In genomic region chr2:97604688-97605215, GRCm38 (mm10) we compare ENCODE assay signal across 21 mouse cellular contexts.
DNase-seq lines count a peak whose midpoint lies in the region; ATAC-seq lines count a peak whose summit lies in the region.
"Had no signal": no experiment of that assay in that cellular context is flagged by ENCODE, and none has a peak within 500 bp of the region (broad histone marks: within the 10 kb centered on the region; RNA-seq: fewer than 3 reads in every experiment).

No protein-coding gene starts in this region.

- H3K9ac ChIP-seq in hindbrain, embryonic 14.5 days, result no peak overlapping the region
- H3K9ac ChIP-seq in hindbrain, embryonic 13.5 days, result no peak overlapping the region
- no peak overlapping the region for H3K9ac ChIP-seq in neural tube, embryonic 11.5 days (ENCODE audit: low read length)
- H3K9ac ChIP-seq in neural tube, embryonic 15.5 days (replicated peaks), result no peak overlapping the region
- H3K9ac ChIP-seq: forebrain, embryonic 13.5 days; heart, embryonic 13.5 days; intestine, embryonic 15.5 days had no signal

- no peaks in the 10 kb centered on the region for H3K9me3 ChIP-seq in hindbrain, embryonic 14.5 days (ENCODE audit: control insufficient read depth, low read length)
- no peaks in the 10 kb centered on the region for H3K9me3 ChIP-seq in hindbrain, embryonic 13.5 days
- no peaks in the 10 kb centered on the region for H3K9me3 ChIP-seq in neural tube, embryonic 11.5 days (ENCODE audit: control insufficient read depth, low read length)
- H3K9me3 ChIP-seq in neural tube, embryonic 15.5 days (replicated peaks), result no peaks in the 10 kb centered on the region
- H3K9me3 ChIP-seq: embryonic facial prominence, embryonic 10.5 days; forebrain, embryonic 13.5 days; G1E; heart, embryonic 13.5 days; intestine, embryonic 15.5 days had no signal

- H3K27ac ChIP-seq in hindbrain, embryonic 14.5 days, result peak overlapping the region; percentile 20; the same call in 1 of the 2 replicates
- H3K27ac ChIP-seq in hindbrain, embryonic 13.5 days, result no peak overlapping the region
- H3K27ac ChIP-seq in neural tube, embryonic 11.5 days (ENCODE audit: low read depth, low read length), result no peak overlapping the region
- no peak overlapping the region for H3K27ac ChIP-seq in neural tube, embryonic 15.5 days (replicated peaks)
- H3K27ac ChIP-seq: embryonic facial prominence, embryonic 10.5 days; forebrain, embryonic 13.5 days; heart, embryonic 13.5 days; intestine, embryonic 15.5 days had no signal

- no peaks in the 10 kb centered on the region for H3K27me3 ChIP-seq in hindbrain, embryonic 14.5 days (ENCODE audit: control insufficient read depth, insufficient read depth, low read length)
- no peaks in the 10 kb centered on the region for H3K27me3 ChIP-seq in hindbrain, embryonic 13.5 days
- no peaks in the 10 kb centered on the region for H3K27me3 ChIP-seq in neural tube, embryonic 11.5 days (ENCODE audit: control insufficient read depth, insufficient read depth, low read length)
- no peaks in the 10 kb centered on the region for H3K27me3 ChIP-seq in neural tube, embryonic 15.5 days (replicated peaks)
- H3K27me3 ChIP-seq: forebrain, embryonic 13.5 days; heart, embryonic 13.5 days; intestine, embryonic 15.5 days had no signal

- H3K4me1 ChIP-seq in hindbrain, embryonic 14.5 days (replicated peaks; ENCODE audit: control insufficient read depth, insufficient read depth, low read length), result peaks cover 16% of the 10 kb centered on the region
- H3K4me1 ChIP-seq in hindbrain, embryonic 13.5 days (replicated peaks), result peaks cover 14% of the 10 kb centered on the region
- H3K4me1 ChIP-seq in neural tube, embryonic 11.5 days (ENCODE audit: control insufficient read depth, insufficient read depth, low read length), result peaks cover 5% of the 10 kb centered on the region; the same call in 1 of the 2 replicates
- peaks cover 5% of the 10 kb centered on the region; the same call in 1 of the 2 replicates for H3K4me1 ChIP-seq in neural tube, embryonic 15.5 days
- H3K4me1 ChIP-seq: embryonic facial prominence, embryonic 10.5 days; heart, embryonic 13.5 days; intestine, embryonic 15.5 days had no signal

- H3K4me2 ChIP-seq in hindbrain, embryonic 14.5 days (replicated peaks), result no peak overlapping the region
- H3K4me2 ChIP-seq in hindbrain, embryonic 13.5 days, result no peak overlapping the region
- H3K4me2 ChIP-seq in neural tube, embryonic 11.5 days (ENCODE audit: low read depth), result no peak overlapping the region
- no peak overlapping the region for H3K4me2 ChIP-seq in neural tube, embryonic 15.5 days
- H3K4me2 ChIP-seq: forebrain, embryonic 13.5 days; heart, embryonic 13.5 days; intestine, embryonic 15.5 days had no signal

- H3K4me3 ChIP-seq in hindbrain, embryonic 14.5 days (replicated peaks; ENCODE audit: low read length), result no peak overlapping the region
- H3K4me3 ChIP-seq in hindbrain, embryonic 13.5 days, result no peak overlapping the region
- no peak overlapping the region for H3K4me3 ChIP-seq in neural tube, embryonic 11.5 days (ENCODE audit: low read depth, low read length)
- H3K4me3 ChIP-seq in neural tube, embryonic 15.5 days (replicated peaks), result no peak overlapping the region
- H3K4me3 ChIP-seq: embryonic facial prominence, embryonic 10.5 days; forebrain, embryonic 13.5 days; heart, embryonic 13.5 days; intestine, embryonic 15.5 days had no signal

- no peaks in the 10 kb centered on the region for H3K36me3 ChIP-seq in hindbrain, embryonic 14.5 days (replicated peaks; ENCODE audit: control insufficient read depth, insufficient read depth)
- H3K36me3 ChIP-seq in hindbrain, embryonic 13.5 days, result no peaks in the 10 kb centered on the region
- no peaks in the 10 kb centered on the region for H3K36me3 ChIP-seq in neural tube, embryonic 11.5 days (ENCODE audit: control insufficient read depth, insufficient read depth, low read length)
- H3K36me3 ChIP-seq in neural tube, embryonic 15.5 days, result no peaks in the 10 kb centered on the region
- H3K36me3 ChIP-seq: embryonic facial prominence, embryonic 10.5 days; G1E; heart, embryonic 13.5 days; intestine, embryonic 15.5 days had no signal

- ATAC-seq in hindbrain, embryonic 14.5 days (ENCODE audit: low FRiP score), result 0 out of 2 replicates have a peak, but pooled peaks have one; percentile 51
- ATAC-seq in hindbrain, embryonic 13.5 days (ENCODE audit: low FRiP score), result no peak
- ATAC-seq in neural tube, embryonic 11.5 days (ENCODE audit: insufficient read depth, low FRiP score, low TSS enrichment), result peak; percentile 48; the same call in 1 of the 2 replicates
- ATAC-seq in neural tube, embryonic 15.5 days (ENCODE audit: low FRiP score), result peak; percentile 53; the same call in 1 of the 2 replicates
- ATAC-seq: CD4-positive, CD25-positive, alpha-beta regulatory T cell, adult 4 months; forebrain, embryonic 13.5 days; intestine, embryonic 15.5 days had no signal

- peak; percentile 4 for DNase-seq in embryo, embryonic 10.5 days (ENCODE audit: low spot score)
- DNase-seq in embryo, embryonic 10 days (ENCODE audit: low spot score), result no peak
- no peak for DNase-seq in hindbrain, embryonic 14.5 days (ENCODE audit: low spot score)
- DNase-seq in neural tube, embryonic 11.5 days (ENCODE audit: low spot score), result no peak
- DNase-seq in neural tube, embryonic 10.5 days (ENCODE audit: extremely low spot score, low spot score), result no peak
- no peak for DNase-seq in left cerebral cortex, postnatal 36 days (ENCODE audit: low spot score in 2 of 2)
- DNase-seq: adrenal gland, postnatal 10 days; B cell, adult 2 months; cerebellum, adult 11-12 months; cerebellum, adult 9-10 months; cerebellum, postnatal 25 days; gastrocnemius, postnatal 10 days; heart, postnatal 36 days had no signal

- WGBS in hindbrain, embryonic 14.5 days, result 21% methylated on average over 3 of the region's 3 CpGs
- WGBS in hindbrain, embryonic 13.5 days, result 27% methylated on average over 3 of the region's 3 CpGs
- WGBS in neural tube, embryonic 11.5 days, result 47% methylated on average over 3 of the region's 3 CpGs
- WGBS in neural tube, embryonic 15.5 days, result 21% methylated on average over 3 of the region's 3 CpGs

- intact Hi-C loops in left cerebral cortex, postnatal 36 days (cut with DNase I), result loop anchor here (5.0 kb wide), 1 partner anchor 137 kb away; no protein-coding TSS in a partner anchor
